In genomic region chr1:7010184-7010583, GRCm38 (mm10) we compare ENCODE assay signal across 9 mouse cellular contexts.
DNase-seq lines count a peak whose midpoint lies in the region; ATAC-seq and TF ChIP-seq lines count a peak whose summit lies in the region.
"Had no signal": no experiment of that assay in that cellular context is flagged by ENCODE, and none has a peak within 500 bp of the region (broad histone marks: within the 10 kb centered on the region; RNA-seq: fewer than 3 reads in every experiment).

No protein-coding gene starts in this region.

- peak; percentile 69 for TF ChIP-seq CTCF in hindbrain, postnatal 0 days (IDR thresholded peaks at IDR 0.05; ENCODE audit: low read depth)
- TF ChIP-seq CTCF in G1E (IDR thresholded peaks at IDR 0.05; ENCODE audit: low read depth, low read length) = no peak
- peak; percentile 10; the same call in 1 of the 2 replicates for TF ChIP-seq CTCF in testis, adult 2 months (IDR thresholded peaks at IDR 0.05; ENCODE audit: control insufficient read depth, insufficient read depth, insufficient replicate concordance, low read depth, low read length)

- 24% methylated on average over 1 of the region's 1 CpGs for WGBS in hindbrain, postnatal 0 days
- 25% methylated on average over 1 of the region's 1 CpGs for WGBS in hindbrain, embryonic 11.5 days

- DNase-seq in hindbrain, postnatal 0 days (ENCODE audit: low spot score) = peak; percentile 65
- DNase-seq in hindbrain, embryonic 11.5 days (ENCODE audit: low spot score) = no peak
- DNase-seq in G1E (ENCODE audit: low spot score) = no peak
- peak; percentile 14 for DNase-seq in cerebellum, adult 8-10 months
- DNase-seq in kidney, adult 9 months = peak; percentile 60
- DNase-seq in left cerebral cortex, postnatal 25 days (ENCODE audit: low spot score in 2 of 2) = peak; percentile 47 to 70

- peak; percentile 53; the same call in 1 of the 2 replicates for ATAC-seq in hindbrain, postnatal 0 days
- no peak for ATAC-seq in hindbrain, embryonic 11.5 days (ENCODE audit: low FRiP score)
- ATAC-seq in G1E (ENCODE audit: extremely low read depth, insufficient number of reproducible peaks, low FRiP score, poor library complexity, severe bottlenecking) = 0 out of 2 replicates have a peak, but pooled peaks have one; percentile 34
- no peak for ATAC-seq in granulocyte monocyte progenitor cell, adult 5-6 weeks (replicated peaks; ENCODE audit: poor library complexity, severe bottlenecking)

- H3K27me3 ChIP-seq in hindbrain, postnatal 0 days (ENCODE audit: insufficient read depth, low read length) = no peaks in the 10 kb centered on the region
- no peaks in the 10 kb centered on the region for H3K27me3 ChIP-seq in hindbrain, embryonic 11.5 days (ENCODE audit: control insufficient read depth, insufficient read depth, low read length)
- no peaks in the 10 kb centered on the region for H3K27me3 ChIP-seq in G1E (ENCODE audit: insufficient read depth, low read length)
- no peaks in the 10 kb centered on the region for H3K27me3 ChIP-seq in testis, adult 2 months (ENCODE audit: control insufficient read depth, insufficient read depth, low read length)
- H3K27me3 ChIP-seq: limb, embryonic 15.5 days had no signal

- H3K4me2 ChIP-seq in hindbrain, postnatal 0 days (ENCODE audit: low read depth, low read length) = no peak overlapping the region
- no peak overlapping the region for H3K4me2 ChIP-seq in hindbrain, embryonic 11.5 days (replicated peaks; ENCODE audit: low read depth, low read length)
- H3K4me2 ChIP-seq: limb, embryonic 15.5 days had no signal

- intact Hi-C loops in left cerebral cortex, postnatal 25 days (cut with DNase I) = loop anchor here (1.0 kb wide), 1 partner anchor 195 kb away; no protein-coding TSS in a partner anchor

- H3K27ac ChIP-seq in hindbrain, postnatal 0 days = no peak overlapping the region
- no peak overlapping the region for H3K27ac ChIP-seq in hindbrain, embryonic 11.5 days (ENCODE audit: low read depth, low read length)
- H3K27ac ChIP-seq in testis, adult 2 months (ENCODE audit: control insufficient read depth, insufficient read depth, low read depth, low read length) = no peak overlapping the region
- H3K27ac ChIP-seq: limb, embryonic 15.5 days had no signal

- no peaks in the 10 kb centered on the region for H3K4me1 ChIP-seq in hindbrain, postnatal 0 days (ENCODE audit: insufficient read depth, low read length)
- no peaks in the 10 kb centered on the region for H3K4me1 ChIP-seq in hindbrain, embryonic 11.5 days (replicated peaks; ENCODE audit: control insufficient read depth, insufficient read depth, low read length)
- H3K4me1 ChIP-seq in G1E (ENCODE audit: insufficient read depth, low read depth, low read length) = no peaks in the 10 kb centered on the region
- no peaks in the 10 kb centered on the region for H3K4me1 ChIP-seq in testis, adult 2 months (ENCODE audit: control insufficient read depth, insufficient read depth, low read length)
- H3K4me1 ChIP-seq: limb, embryonic 15.5 days had no signal

- no peak overlapping the region for H3K9ac ChIP-seq in hindbrain, postnatal 0 days (replicated peaks; ENCODE audit: low read length)
- no peak overlapping the region for H3K9ac ChIP-seq in hindbrain, embryonic 11.5 days (ENCODE audit: low read depth, low read length)
- H3K9ac ChIP-seq: limb, embryonic 15.5 days had no signal

- no peak for TF ChIP-seq POLR2A in testis, adult 2 months (IDR thresholded peaks at IDR 0.05; ENCODE audit: control insufficient read depth, low read depth, low read length)

- H3K36me3 ChIP-seq in hindbrain, postnatal 0 days (ENCODE audit: insufficient read depth, low read length) = no peaks in the 10 kb centered on the region
- H3K36me3 ChIP-seq in hindbrain, embryonic 11.5 days (ENCODE audit: control insufficient read depth, insufficient read depth, low read length) = no peaks in the 10 kb centered on the region
- no peaks in the 10 kb centered on the region for H3K36me3 ChIP-seq in G1E (replicated peaks)
- H3K36me3 ChIP-seq in testis, adult 2 months (ENCODE audit: control insufficient read depth, insufficient read depth, low read length) = no peaks in the 10 kb centered on the region
- H3K36me3 ChIP-seq: limb, embryonic 15.5 days had no signal

- H3K9me3 ChIP-seq in hindbrain, postnatal 0 days (ENCODE audit: low read length) = no peaks in the 10 kb centered on the region
- H3K9me3 ChIP-seq in hindbrain, embryonic 11.5 days (ENCODE audit: control insufficient read depth, low read length) = no peaks in the 10 kb centered on the region
- no peaks in the 10 kb centered on the region for H3K9me3 ChIP-seq in G1E (replicated peaks)
- H3K9me3 ChIP-seq: limb, embryonic 15.5 days had no signal

- H3K4me3 ChIP-seq in hindbrain, postnatal 0 days (ENCODE audit: low read length) = no peak overlapping the region
- no peak overlapping the region for H3K4me3 ChIP-seq in hindbrain, embryonic 11.5 days (ENCODE audit: low read depth, low read length)
- H3K4me3 ChIP-seq in G1E (ENCODE audit: low read depth, low read length) = no peak overlapping the region
- no peak overlapping the region for H3K4me3 ChIP-seq in testis, adult 2 months (ENCODE audit: control insufficient read depth, low read depth, low read length)
- H3K4me3 ChIP-seq: limb, embryonic 15.5 days had no signal

Comparison
In these comparisons a context has a peak if more than half of its experiments do, and no peak if none do; other contexts are left out.
1. ATAC-seq: peak in hindbrain, postnatal 0 days (single experiment) and G1E (single experiment); none in hindbrain, embryonic 11.5 days (single experiment) and granulocyte monocyte progenitor cell, adult 5-6 weeks (single experiment).
2. DNase-seq: peak in hindbrain, postnatal 0 days (single experiment), cerebellum, adult 8-10 months (single experiment), kidney, adult 9 months (single experiment) and left cerebral cortex, postnatal 25 days (2 of 2); none in hindbrain, embryonic 11.5 days (single experiment) and G1E (single experiment).